Mouse (Mus musculus) liver, embryonic 15.5 days (tissue): ENCODE measurements around the gene Nexn. TPM values are rescaled to one million over a fixed set of nuclear protein-coding genes. Genes with fewer than 3 reads are reported as not detected.
A peak's percentile ranks its signal among the peaks of the same experiment; 100 is the strongest.

Experiments
- ATAC-seq: fragments of 200-750 bp; cut with Nextera tagmentation; 2 replicates; pipeline ENCODE4 v1.8.0; 2017; ENCODE audit warnings: moderate number of reproducible peaks, mild to moderate bottlenecking, moderate library complexity; ENCODE audit not compliant: insufficient read depth
- H3K27ac ChIP-seq: fragments of 300-500 bp; sonication (generic); replicated peaks from 2 replicates; pipeline ENCODE4 v1.5.1; 2015; ENCODE audit warnings: mild to moderate bottlenecking, inconsistent platforms
- H3K27me3 ChIP-seq: fragments of 300-500 bp; sonication (generic); 2 replicates; pipeline ENCODE4 v1.6.1; 2015; ENCODE audit warnings: mild to moderate bottlenecking, inconsistent platforms
- H3K36me3 ChIP-seq: fragments of 300-500 bp; sonication (generic); replicated peaks from 2 replicates; pipeline ENCODE4 v1.6.1; 2015; ENCODE audit warnings: moderate library complexity, mild to moderate bottlenecking, inconsistent platforms
- H3K4me1 ChIP-seq: fragments of 300-500 bp; sonication (generic); replicated peaks from 2 replicates; pipeline ENCODE4 v1.6.1; 2015; ENCODE audit warnings: inconsistent platforms
- H3K4me2 ChIP-seq: fragments of 300-500 bp; sonication (generic); 2 replicates; pipeline ENCODE4 v1.6.1; 2015; ENCODE audit warnings: moderate library complexity, mild to moderate bottlenecking, inconsistent platforms
- H3K4me3 ChIP-seq: fragments of 300-500 bp; sonication (generic); replicated peaks from 2 replicates; pipeline ENCODE4 v1.5.1; 2015; ENCODE audit warnings: mild to moderate bottlenecking, inconsistent platforms
- H3K9ac ChIP-seq: fragments of 300-500 bp; sonication (generic); 2 replicates; pipeline ENCODE4 v1.6.1; 2015; ENCODE audit warnings: moderate library complexity, mild to moderate bottlenecking, inconsistent platforms
- H3K9me3 ChIP-seq: fragments of 300-500 bp; sonication (generic); replicated peaks from 2 replicates; pipeline ENCODE4 v1.6.1; 2016; ENCODE audit warnings: inconsistent platforms
- WGBS: fragments of 180-500 bp; shearing (Covaris S2); methylation state at CpG from one replicate; pipeline ENCODE4 v1.1.7; 2015; ENCODE audit warnings: mixed read lengths; ENCODE audit not compliant: insufficient replicate concordance; 5-methylcytosine and 5-hydroxymethylcytosine counted together
- polyA plus RNA-seq: library from polyadenylated mRNA; unstranded; fragments of >200 nt; fragmentation: Nextera tagmentation; extraction: Ambion mirVana; gene quantifications from 2 replicates; pipeline ENCODE4 v1.2.1, GENCODE M21; 2015

Nexn gene
- polyA plus RNA-seq, 1 experiment from 2014 or later: 1.7 TPM

DNA sequence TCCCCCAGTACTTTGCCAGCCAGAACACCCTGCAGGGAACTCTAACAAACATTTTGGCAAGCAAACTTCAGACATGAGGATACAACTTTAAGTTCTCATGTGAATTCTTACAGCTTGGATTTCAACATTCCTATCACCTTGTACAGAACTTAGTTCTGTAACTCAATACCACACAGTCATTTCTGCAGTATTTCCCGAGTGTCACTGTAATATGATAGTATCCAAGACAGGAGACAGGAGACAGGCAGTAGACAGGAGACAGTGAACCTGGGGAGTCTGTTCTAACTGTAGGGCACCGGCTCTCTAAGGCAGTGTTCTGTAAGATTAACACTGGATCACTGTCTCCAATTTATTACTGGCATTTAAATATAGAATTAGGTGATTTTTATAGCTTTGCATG, 12.3 kb upstream of the Nexn start:
- no peak overlapping the region for H3K4me3 ChIP-seq
- H3K4me2 ChIP-seq: no peak overlapping the region
- H3K9me3 ChIP-seq: no peaks in the 10 kb centered on the region
- no peak for ATAC-seq
- H3K27ac ChIP-seq: no peak overlapping the region
- H3K36me3 ChIP-seq: peaks cover 6% of the 10 kb centered on the region; the same call in 1 of the 2 replicates
- H3K4me1 ChIP-seq: peaks cover 6% of the 10 kb centered on the region; the same call in 1 of the 2 replicates
- 71% methylated on average over 2 of the region's 2 CpGs for WGBS
- H3K9ac ChIP-seq: no peak overlapping the region
- no peaks in the 10 kb centered on the region for H3K27me3 ChIP-seq

DNA sequence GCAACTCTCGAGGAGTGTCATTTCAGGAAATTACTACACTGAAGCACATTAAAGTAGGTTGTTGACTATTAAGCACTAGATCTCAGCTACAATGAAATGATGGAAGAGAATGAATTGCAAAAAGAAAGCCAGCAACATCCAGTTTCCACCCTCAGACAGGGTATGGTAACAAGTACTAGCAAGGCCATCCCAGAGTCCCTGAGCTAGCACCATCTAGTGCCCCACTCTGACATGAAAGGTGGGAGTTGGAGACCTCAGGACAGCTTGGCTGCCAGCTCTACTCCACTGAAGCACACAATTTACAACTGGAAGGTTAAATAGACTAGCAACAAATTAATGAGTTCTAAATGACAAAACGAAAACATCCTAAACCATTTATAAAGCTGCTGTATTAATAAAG, 11.8 kb upstream of the Nexn start:
- H3K9ac ChIP-seq: no peak overlapping the region
- no peaks in the 10 kb centered on the region for H3K9me3 ChIP-seq
- H3K4me1 ChIP-seq: peaks cover 6% of the 10 kb centered on the region; the same call in 1 of the 2 replicates
- H3K4me2 ChIP-seq: no peak overlapping the region
- WGBS: 67% methylated on average over 2 of the region's 2 CpGs
- H3K27ac ChIP-seq: no peak overlapping the region
- no peak overlapping the region for H3K4me3 ChIP-seq
- no peak for ATAC-seq
- no peaks in the 10 kb centered on the region for H3K27me3 ChIP-seq
- peaks cover 6% of the 10 kb centered on the region; the same call in 1 of the 2 replicates for H3K36me3 ChIP-seq

DNA sequence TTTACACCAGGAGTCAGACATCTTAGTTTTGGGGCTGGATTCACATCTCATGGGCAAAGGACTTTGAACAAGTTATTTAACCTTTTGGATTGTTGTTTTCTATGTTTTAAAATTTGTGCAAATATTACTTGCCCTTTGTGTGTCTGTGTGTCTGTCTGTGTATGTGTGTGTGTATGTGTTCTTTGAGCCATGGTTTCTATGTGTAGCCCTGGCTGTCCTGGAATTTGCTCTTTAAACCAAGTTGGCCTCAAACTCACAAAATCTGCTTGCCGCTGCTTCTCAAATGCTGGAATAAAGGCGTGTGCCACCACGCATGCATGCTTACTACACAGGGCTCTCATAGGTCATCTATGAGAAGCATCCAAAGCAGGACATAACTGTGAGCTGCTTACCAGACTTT, 10.8 kb upstream of the Nexn start:
- no peak for ATAC-seq
- peaks cover 3% of the 10 kb centered on the region; the same call in 1 of the 2 replicates for H3K36me3 ChIP-seq
- H3K9ac ChIP-seq: no peak overlapping the region
- 87% methylated on average over 3 of the region's 3 CpGs for WGBS
- no peak overlapping the region for H3K27ac ChIP-seq
- H3K27me3 ChIP-seq: no peaks in the 10 kb centered on the region
- no peaks in the 10 kb centered on the region for H3K9me3 ChIP-seq
- no peak overlapping the region for H3K4me3 ChIP-seq
- no peaks in the 10 kb centered on the region for H3K4me1 ChIP-seq
- no peak overlapping the region for H3K4me2 ChIP-seq

GRCm38 (mm10) chr3:152275008-152275407, 8.9 kb upstream of the Nexn start:
- peaks cover 3% of the 10 kb centered on the region; the same call in 1 of the 2 replicates for H3K36me3 ChIP-seq
- H3K27ac ChIP-seq: no peak overlapping the region
- H3K4me2 ChIP-seq: no peak overlapping the region
- no peaks in the 10 kb centered on the region for H3K27me3 ChIP-seq
- H3K4me3 ChIP-seq: no peak overlapping the region
- H3K9ac ChIP-seq: no peak overlapping the region
- no peaks in the 10 kb centered on the region for H3K4me1 ChIP-seq
- no peaks in the 10 kb centered on the region for H3K9me3 ChIP-seq
- 72% methylated on average over 8 of the region's 8 CpGs for WGBS
- no peak for ATAC-seq

DNA sequence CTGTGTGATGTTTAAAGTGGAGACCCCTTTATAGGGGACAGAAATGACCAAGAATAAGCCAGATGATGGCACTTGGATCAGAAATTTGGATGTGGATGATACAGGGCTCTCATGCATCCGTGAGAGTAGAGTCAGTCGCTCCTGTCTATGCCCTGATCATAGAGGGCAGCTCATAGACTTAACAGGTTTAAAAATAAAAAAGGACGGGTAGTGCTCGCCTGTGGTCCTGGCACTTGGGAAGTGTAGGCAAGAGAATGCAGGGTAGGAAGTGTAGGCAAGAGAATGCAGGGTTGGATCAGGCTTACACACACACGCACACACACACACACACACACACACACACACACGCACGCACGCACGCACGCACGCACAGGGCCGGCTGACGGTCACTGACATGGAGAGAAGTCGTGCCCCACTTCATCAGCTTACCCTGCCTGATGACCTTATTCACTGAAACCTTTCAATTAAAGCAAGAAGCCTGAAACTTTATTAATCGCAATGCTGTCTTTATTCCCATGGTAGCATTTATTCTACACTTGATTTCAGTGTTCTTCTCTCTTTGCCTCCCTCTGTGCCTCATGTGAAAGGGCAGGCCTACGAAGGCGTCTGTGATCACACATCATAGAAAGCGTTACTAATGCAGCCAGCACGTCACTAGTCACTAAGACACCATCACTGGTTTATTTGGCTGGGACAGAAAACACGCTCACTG, 7.0 kb upstream of the Nexn start:
- Histone ChIP-seq H3K9me3 (no peaks in the 10 kb centered on the region), H3K4me2 (no peak overlapping the region), H3K27me3 (peaks cover 10% of the 10 kb centered on the region), H3K4me1 (no peaks in the 10 kb centered on the region), H3K27ac (no peak overlapping the region), H3K4me3 (no peak overlapping the region), H3K36me3 (peaks cover 3% of the 10 kb centered on the region; the same call in 1 of the 2 replicates), H3K9ac (no peak overlapping the region)
- no peak for ATAC-seq
- 83% methylated on average over 20 of the region's 20 CpGs for WGBS

DNA sequence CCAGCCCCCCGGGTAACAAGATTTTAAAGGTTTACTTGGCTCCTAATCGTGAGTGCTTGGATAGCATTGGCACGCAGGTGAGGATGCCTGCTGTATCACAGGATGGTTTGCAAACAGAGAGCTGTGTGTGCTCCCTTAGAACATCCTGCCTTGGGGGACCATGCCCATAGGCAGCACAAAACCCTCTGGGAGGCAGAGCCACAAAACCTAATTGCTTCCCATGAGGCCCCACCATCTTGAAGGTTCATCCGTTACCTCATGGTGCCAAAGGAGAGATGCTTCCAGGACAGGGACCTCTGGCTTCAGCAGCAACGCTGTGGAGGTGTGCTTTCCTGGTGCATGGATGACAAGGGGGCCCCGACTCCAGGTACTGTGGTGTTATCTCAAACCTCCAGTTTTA, 5.7 kb upstream of the Nexn start:
- no peak overlapping the region for H3K27ac ChIP-seq
- WGBS: 66% methylated on average over 6 of the region's 6 CpGs
- H3K27me3 ChIP-seq: peaks cover 22% of the 10 kb centered on the region
- H3K4me2 ChIP-seq: no peak overlapping the region
- H3K4me3 ChIP-seq: no peak overlapping the region
- H3K9ac ChIP-seq: no peak overlapping the region
- peaks cover 3% of the 10 kb centered on the region; the same call in 1 of the 2 replicates for H3K36me3 ChIP-seq
- no peak for ATAC-seq
- H3K4me1 ChIP-seq: no peaks in the 10 kb centered on the region
- H3K9me3 ChIP-seq: no peaks in the 10 kb centered on the region

GRCm38 (mm10) chr3:152271071-152271710, 5.0 kb upstream of the Nexn start:
- H3K4me3 ChIP-seq: no peak overlapping the region
- H3K36me3 ChIP-seq: no peaks in the 10 kb centered on the region
- WGBS: 77% methylated on average over 10 of the region's 10 CpGs
- ATAC-seq: no peak
- no peak overlapping the region for H3K27ac ChIP-seq
- 0 out of 2 replicates have a peak, but pooled peaks cover under 1% of the 10 kb centered on the region for H3K4me1 ChIP-seq
- peaks cover 29% of the 10 kb centered on the region for H3K27me3 ChIP-seq
- no peaks in the 10 kb centered on the region for H3K9me3 ChIP-seq
- H3K4me2 ChIP-seq: no peak overlapping the region
- H3K9ac ChIP-seq: no peak overlapping the region

DNA sequence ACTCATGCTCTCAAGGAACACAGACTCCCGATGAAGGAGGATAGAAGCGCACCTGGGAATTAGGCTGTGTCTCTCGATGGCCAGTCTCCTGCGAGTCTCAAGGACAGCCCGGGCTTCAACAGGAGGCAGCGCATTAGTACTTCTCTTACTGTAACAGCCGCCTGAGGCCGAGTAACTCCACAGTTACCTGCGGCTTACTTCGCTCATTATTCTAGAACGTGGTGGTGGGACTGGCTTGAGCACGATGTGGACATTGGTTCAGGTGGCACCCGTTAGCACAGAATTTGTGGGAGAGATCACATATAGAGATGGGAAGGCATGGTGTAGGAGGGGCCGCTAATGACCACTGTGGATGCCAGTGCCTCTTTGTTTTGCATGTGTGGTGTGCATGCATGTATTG, 1.9 kb upstream of the Nexn start:
- Histone ChIP-seq H3K27ac (no peak overlapping the region), H3K4me1 (peaks cover 21% of the 10 kb centered on the region), H3K27me3 (peaks cover 60% of the 10 kb centered on the region), H3K4me3 (no peak overlapping the region), H3K9me3 (no peaks in the 10 kb centered on the region), H3K36me3 (no peaks in the 10 kb centered on the region), H3K4me2 (no peak overlapping the region), H3K9ac (no peak overlapping the region)
- no peak for ATAC-seq
- WGBS: 79% methylated on average over 14 of the region's 14 CpGs

- ATAC-seq: peak; percentile 55
- Histone ChIP-seq H3K9ac (peak overlapping the region; percentile 42; the same call in 1 of the 2 replicates), H3K27me3 (peaks cover 83% of the 10 kb centered on the region)
Observed at GRCm38 (mm10) chr3:152265351-152266035, 657 bp downstream of the Nexn start.

DNA sequence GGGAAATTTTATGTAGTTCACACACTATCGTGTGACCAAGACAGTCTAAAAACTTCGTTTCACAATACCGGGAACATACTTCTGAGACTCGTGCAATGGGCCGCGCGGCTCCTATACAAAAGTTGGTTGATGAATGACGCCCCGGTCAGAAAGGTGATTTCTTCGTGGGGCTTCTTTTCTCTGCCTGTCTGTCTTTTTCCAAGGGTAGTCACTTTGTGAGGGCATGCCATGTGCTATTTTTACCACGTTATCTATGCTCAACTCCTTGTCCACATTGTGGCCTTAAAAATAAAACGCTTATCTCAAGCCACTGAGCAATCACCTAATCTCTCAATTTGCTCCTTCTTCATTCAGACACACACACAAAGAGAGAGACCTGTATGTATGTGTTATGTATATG, 1.3 kb downstream of the Nexn start:
- Histone ChIP-seq H3K4me1 (peaks cover 33% of the 10 kb centered on the region), H3K36me3 (no peaks in the 10 kb centered on the region), H3K9me3 (no peaks in the 10 kb centered on the region), H3K9ac (no peak overlapping the region), H3K27me3 (peaks cover 90% of the 10 kb centered on the region), H3K4me2 (peak overlapping the region; percentile 77; the same call in 1 of the 2 replicates), H3K4me3 (peak overlapping the region; percentile 58; the same call in 1 of the 2 replicates), H3K27ac (no peak overlapping the region)
- no peak for ATAC-seq
- 47% methylated on average over 12 of the region's 12 CpGs for WGBS

More at GRCm38 (mm10) chr3:152265351-152266035, 657 bp downstream of the Nexn start:
- Histone ChIP-seq H3K36me3 (no peaks in the 10 kb centered on the region), H3K9me3 (no peaks in the 10 kb centered on the region), H3K27ac (no peak overlapping the region), H3K4me1 (peaks cover 33% of the 10 kb centered on the region), H3K4me2 (peak overlapping the region; percentile 77), H3K4me3 (peak overlapping the region; percentile 58)
- 2% methylated on average over 63 of the region's 63 CpGs for WGBS

GRCm38 (mm10) chr3:152264374-152264773, 1.8 kb downstream of the Nexn start:
- Histone ChIP-seq H3K9me3 (no peaks in the 10 kb centered on the region), H3K27me3 (peaks cover 92% of the 10 kb centered on the region), H3K27ac (no peak overlapping the region), H3K36me3 (no peaks in the 10 kb centered on the region), H3K4me1 (peaks cover 33% of the 10 kb centered on the region), H3K9ac (no peak overlapping the region), H3K4me3 (no peak overlapping the region), H3K4me2 (no peak overlapping the region)
- 48% methylated on average over 10 of the region's 10 CpGs for WGBS
- ATAC-seq: no peak
